Mouse (Mus musculus) stomach, postnatal 0 days (tissue): Measurements from ENCODE around the gene Rtn4ip1. TPM values are rescaled to one million over a fixed set of nuclear protein-coding genes. Genes with fewer than 3 reads are reported as not detected.

ENCODE experiments used
- ATAC-seq: fragments of 200-750 bp; cut with Nextera tagmentation; 2 replicates; pipeline ENCODE4 v1.8.0; 2017; ENCODE audit not compliant: low FRiP score, low TSS enrichment
- DNase-seq: peaks from one replicate; pipeline ENCODE4 v3.0.0-alpha.2; 2016; ENCODE audit warnings: low spot score
- H3K27ac ChIP-seq: fragments of 300-500 bp; sonication (generic); replicated peaks from 2 replicates; pipeline ENCODE4 v1.5.1; 2014; ENCODE audit warnings: mild to moderate bottlenecking, control low read depth
- H3K27me3 ChIP-seq: fragments of 300-500 bp; sonication (generic); 2 replicates; pipeline ENCODE4 v1.6.1; 2014; ENCODE audit warnings: low read length; ENCODE audit not compliant: control insufficient read depth, insufficient read depth
- H3K36me3 ChIP-seq: fragments of 300-500 bp; sonication (generic); 2 replicates; pipeline ENCODE4 v1.6.1; 2014; ENCODE audit warnings: low read length, mixed read lengths; ENCODE audit not compliant: control insufficient read depth, insufficient read depth
- H3K4me1 ChIP-seq: fragments of 300-500 bp; sonication (generic); replicated peaks from 2 replicates; pipeline ENCODE4 v1.6.1; 2014; ENCODE audit warnings: antibody characterized with exemption; ENCODE audit not compliant: control insufficient read depth, insufficient read depth
- H3K4me2 ChIP-seq: fragments of 300-500 bp; sonication (generic); replicated peaks from 2 replicates; pipeline ENCODE4 v1.6.1; 2014; ENCODE audit warnings: low read depth, mild to moderate bottlenecking, control low read depth, moderate library complexity
- H3K4me3 ChIP-seq: fragments of 300-500 bp; sonication (generic); 2 replicates; pipeline ENCODE4 v1.5.1; 2014; ENCODE audit warnings: low read depth, low read length, control low read depth
- H3K9ac ChIP-seq: fragments of 300-500 bp; sonication (generic); 2 replicates; pipeline ENCODE4 v1.6.1; 2014; ENCODE audit warnings: mild to moderate bottlenecking, low read length, control low read depth, mixed read lengths
- H3K9me3 ChIP-seq: fragments of 300-500 bp; sonication (generic); 2 replicates; pipeline ENCODE4 v1.6.1; 2016; ENCODE audit warnings: low read length; ENCODE audit not compliant: control insufficient read depth
- CTCF ChIP-seq: IDR thresholded peaks from 2 replicates; pipeline ENCODE4 v1.5.1; 2016; ENCODE audit warnings: antibody characterized with exemption, low read depth, mild to moderate bottlenecking, moderate library complexity
- EP300 ChIP-seq: optimal IDR thresholded peaks from 2 replicates; pipeline ENCODE3; 2016; ENCODE audit warnings: antibody characterized with exemption
- WGBS: fragments of 180-500 bp; shearing (Covaris S2); extraction: QIAGEN DNeasy Blood & Tissue Kit; methylation state at CpG from one replicate; pipeline ENCODE4 v1.1.7; 2014; 5-methylcytosine and 5-hydroxymethylcytosine counted together
- polyA plus RNA-seq: library from polyadenylated mRNA; unstranded; fragments of >200 nt; fragmentation: Nextera tagmentation; extraction: Ambion mirVana; gene quantifications from 2 replicates; pipeline ENCODE4 v1.2.1, GENCODE M21; 2015

Rtn4ip1 gene
- polyA plus RNA-seq, 1 experiment from 2014 or later: 7.4 TPM

DNA sequence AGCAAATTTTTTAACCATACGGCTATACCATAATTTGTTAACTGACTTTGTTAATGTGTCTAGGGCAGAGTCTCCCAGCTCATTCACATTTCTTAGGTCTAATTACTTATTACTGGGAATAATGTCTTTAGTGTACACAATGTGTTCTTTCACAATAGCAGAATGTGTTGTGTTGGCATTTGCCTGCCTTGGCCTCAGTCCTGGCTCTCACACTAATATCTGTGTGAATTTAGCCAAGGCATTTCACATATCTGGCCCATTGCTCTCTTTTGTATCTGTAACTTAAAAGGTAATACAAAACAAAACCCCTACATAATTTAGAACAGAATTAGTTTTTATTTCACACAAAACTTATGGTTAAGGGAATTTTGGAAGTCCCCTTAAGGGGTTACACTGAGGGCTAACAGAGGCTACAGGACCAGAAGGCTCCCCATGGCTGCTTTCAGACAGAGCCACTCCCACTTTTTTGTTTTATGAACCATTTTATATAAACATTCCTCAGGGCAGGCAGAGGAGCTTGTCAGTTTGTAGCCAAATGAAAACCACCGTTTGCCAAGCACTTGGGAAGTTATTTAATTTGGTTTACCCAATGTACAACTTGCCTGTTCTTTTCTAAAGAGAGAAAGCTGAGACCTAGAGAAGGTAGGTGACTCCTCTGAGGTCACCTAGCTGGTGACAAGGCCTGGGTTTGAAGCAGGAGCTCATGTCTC, 98.7 kb downstream of the Rtn4ip1 start:
- Histone ChIP-seq H3K36me3 (no peaks in the 10 kb centered on the region), H3K9ac (no peak overlapping the region), H3K27ac (no peak overlapping the region), H3K4me3 (no peak overlapping the region), H3K27me3 (no peaks in the 10 kb centered on the region), H3K4me1 (no peaks in the 10 kb centered on the region), H3K4me2 (no peak overlapping the region), H3K9me3 (no peaks in the 10 kb centered on the region)
- 32% methylated on average over 2 of the region's 2 CpGs for WGBS
- no peak for DNase-seq
- no peak for TF ChIP-seq CTCF
- no peak for TF ChIP-seq EP300
- no peak for ATAC-seq

DNA sequence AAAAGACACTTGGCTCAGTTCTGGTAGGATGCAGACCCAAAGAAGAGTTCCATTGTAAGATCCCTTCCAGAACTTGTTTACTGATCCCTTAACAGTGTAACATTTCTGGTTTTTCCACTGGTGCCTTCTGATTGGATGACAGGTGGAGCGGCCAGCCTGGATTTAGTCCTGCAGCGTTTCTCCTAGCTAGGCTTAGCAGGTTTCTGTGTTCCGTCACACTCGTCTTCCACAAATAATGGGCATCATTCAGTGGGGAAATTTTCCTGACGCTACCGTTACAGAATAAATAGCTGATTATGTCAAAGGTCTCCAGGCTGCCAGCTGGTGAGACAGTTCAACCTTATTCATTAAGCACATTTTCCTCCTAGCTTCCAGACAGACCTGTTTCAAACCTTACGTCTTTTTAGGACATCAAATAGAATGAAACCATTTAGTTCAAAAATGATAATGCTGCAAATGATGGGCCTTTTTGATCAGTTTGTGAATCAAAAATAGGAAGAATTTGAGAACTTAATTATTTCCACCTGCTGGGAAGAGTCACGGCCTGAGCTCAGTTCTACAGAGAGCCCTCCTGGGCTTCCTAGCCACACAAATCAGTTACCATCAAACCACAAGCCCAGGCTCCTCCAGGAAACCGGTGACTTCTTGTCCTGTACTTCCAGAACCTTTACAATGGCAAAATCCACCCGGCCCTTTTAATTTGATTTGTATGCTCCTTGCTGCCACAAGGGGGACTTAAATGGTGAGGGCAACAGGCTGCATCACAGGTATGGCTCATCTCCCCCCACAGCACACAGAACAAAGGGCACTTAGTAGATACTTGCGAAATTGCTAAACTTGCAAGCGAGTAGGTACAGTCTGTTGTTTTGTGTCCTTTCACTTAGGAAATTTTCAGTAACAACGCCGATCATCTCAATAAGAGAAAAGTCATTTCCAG, 100.7 kb downstream of the Rtn4ip1 start:
- no peak overlapping the region for H3K9ac ChIP-seq
- H3K4me1 ChIP-seq: peaks cover 3% of the 10 kb centered on the region; the same call in 1 of the 2 replicates
- H3K27me3 ChIP-seq: 0 out of 2 replicates have a peak, but pooled peaks cover 2% of the 10 kb centered on the region
- no peaks in the 10 kb centered on the region for H3K36me3 ChIP-seq
- no peaks in the 10 kb centered on the region for H3K9me3 ChIP-seq
- DNase-seq: peak; percentile 37
- no peak overlapping the region; the same call in 1 of the 2 replicates for H3K4me3 ChIP-seq
- H3K4me2 ChIP-seq: peak overlapping the region; percentile 72
- no peak overlapping the region for H3K27ac ChIP-seq
- ATAC-seq: no peak
- WGBS: 29% methylated on average over 14 of the region's 14 CpGs
- TF ChIP-seq CTCF (peak; percentile 76), EP300 (no peak)

- H3K9me3 ChIP-seq: no peaks in the 10 kb centered on the region
- peak overlapping the region; percentile 72 for H3K4me2 ChIP-seq
- no peak for ATAC-seq
- peak overlapping the region; percentile 69 for H3K9ac ChIP-seq
- no peak for TF ChIP-seq EP300
- TF ChIP-seq CTCF: no peak
- H3K4me3 ChIP-seq: peak overlapping the region; percentile 74
- DNase-seq: no peak
- H3K4me1 ChIP-seq: peaks cover 3% of the 10 kb centered on the region; the same call in 1 of the 2 replicates
- 0 out of 2 replicates have a peak, but pooled peaks cover 2% of the 10 kb centered on the region for H3K27me3 ChIP-seq
- no peak overlapping the region for H3K27ac ChIP-seq
- H3K36me3 ChIP-seq: no peaks in the 10 kb centered on the region
- 5% methylated on average over 11 of the region's 11 CpGs for WGBS
Observed at GRCm38 (mm10) chr10:44002995-44003524, 101.5 kb downstream of the Rtn4ip1 start.

DNA sequence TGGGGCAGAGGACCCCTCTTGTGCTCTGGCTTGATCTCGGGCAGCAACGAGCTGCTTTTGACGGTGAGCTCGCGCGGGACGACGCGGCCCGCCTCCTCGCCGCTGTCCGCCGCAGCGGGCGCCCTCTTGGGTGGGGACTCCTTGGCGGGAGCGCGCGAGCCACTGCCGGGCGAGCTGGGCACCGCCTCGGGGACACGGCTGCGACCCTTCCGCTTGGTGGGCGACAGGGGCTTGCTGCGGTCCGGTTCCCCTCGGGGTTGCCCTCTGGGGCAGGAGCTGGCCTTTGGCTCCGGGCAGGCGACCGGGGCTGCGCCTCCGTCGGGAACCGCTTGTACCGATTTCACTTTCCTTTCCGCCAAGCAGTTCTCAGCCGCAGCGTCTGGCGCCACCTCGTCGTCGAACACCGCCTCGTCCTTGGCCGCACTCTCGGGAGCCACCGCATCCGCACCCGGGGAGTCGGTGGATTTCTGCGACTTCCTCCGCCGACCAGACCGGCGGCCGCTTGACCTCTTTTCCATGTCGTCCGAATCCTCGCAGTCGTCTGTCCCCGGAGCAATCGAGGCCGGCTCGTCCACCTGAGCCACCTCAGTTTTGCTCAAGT, 102.0 kb downstream of the Rtn4ip1 start:
- TF ChIP-seq CTCF (peak; percentile 55), EP300 (no peak)
- ATAC-seq (peak; percentile 64), DNase-seq (peak; percentile 78)
- Histone ChIP-seq H3K4me2 (peak overlapping the region; percentile 72), H3K4me3 (peak overlapping the region; percentile 74), H3K9ac (peak overlapping the region; percentile 69), H3K9me3 (no peaks in the 10 kb centered on the region), H3K4me1 (peaks cover 3% of the 10 kb centered on the region; the same call in 1 of the 2 replicates), H3K27me3 (0 out of 2 replicates have a peak, but pooled peaks cover 2% of the 10 kb centered on the region), H3K36me3 (no peaks in the 10 kb centered on the region), H3K27ac (peak overlapping the region; percentile 49)
- WGBS: 1% methylated on average over 56 of the region's 68 CpGs

GRCm38 (mm10) chr10:44004221-44004751, 102.7 kb downstream of the Rtn4ip1 start:
- Histone ChIP-seq H3K36me3 (no peaks in the 10 kb centered on the region), H3K4me1 (peaks cover 3% of the 10 kb centered on the region; the same call in 1 of the 2 replicates), H3K4me3 (peak overlapping the region; percentile 74), H3K27ac (peak overlapping the region; percentile 49), H3K27me3 (0 out of 2 replicates have a peak, but pooled peaks cover 2% of the 10 kb centered on the region), H3K9me3 (no peaks in the 10 kb centered on the region), H3K9ac (peak overlapping the region; percentile 69), H3K4me2 (peak overlapping the region; percentile 72)
- TF ChIP-seq EP300: no peak
- TF ChIP-seq CTCF: no peak
- ATAC-seq (no peak; the same call in 1 of the 2 replicates), DNase-seq (peak; percentile 50)
- 5% methylated on average over 33 of the region's 33 CpGs for WGBS
